22 mouse cellular contexts compared by ENCODE assay signal in the genomic region with DNA sequence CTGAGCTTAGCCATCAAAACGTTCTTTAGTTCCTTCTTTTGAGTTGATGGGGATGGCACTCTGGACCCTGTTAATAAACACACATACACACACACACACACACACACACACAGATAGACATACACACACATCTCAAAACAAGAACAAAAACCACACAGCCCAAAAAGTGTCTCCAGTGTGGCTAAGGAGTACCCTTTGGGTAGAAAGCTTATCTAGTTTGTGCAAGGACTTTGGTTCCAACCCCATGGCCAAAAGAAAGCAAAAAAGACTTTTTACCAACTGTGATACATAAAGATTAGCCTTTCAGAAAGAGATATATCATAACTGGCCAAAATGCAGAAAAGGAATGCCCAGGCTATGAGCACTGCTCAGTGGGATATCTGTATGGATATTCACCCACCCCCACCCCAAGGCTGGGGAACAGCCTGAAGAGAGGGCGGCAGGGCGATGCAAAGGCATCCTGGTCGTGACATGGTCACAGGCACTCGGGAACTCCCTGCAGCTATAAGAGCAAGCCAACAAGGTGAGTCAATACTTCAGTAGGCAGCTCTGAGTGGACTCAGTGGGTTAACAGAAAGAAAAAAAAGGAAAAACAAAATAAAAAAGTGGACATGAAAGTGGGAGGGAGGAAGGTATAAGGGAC.
DNase-seq lines count a peak whose midpoint lies in the region; ATAC-seq and TF ChIP-seq lines count a peak whose summit lies in the region.
"Had no signal": no experiment of that assay in that cellular context is flagged by ENCODE, and none has a peak within 500 bp of the region (broad histone marks: within the 10 kb centered on the region; RNA-seq: fewer than 3 reads in every experiment).

No protein-coding gene starts in this region.

- no peak overlapping the region for H3K9ac ChIP-seq in lung, embryonic 14.5 days
- no peak overlapping the region for H3K9ac ChIP-seq in ES-Bruce4 (ENCODE audit: low read depth, poor library complexity, severe bottlenecking)
- no peak overlapping the region for H3K9ac ChIP-seq in liver, postnatal 0 days (replicated peaks)
- H3K9ac ChIP-seq in hindbrain, embryonic 16.5 days (ENCODE audit: low read depth, low read length) = no peak overlapping the region
- H3K9ac ChIP-seq: heart, embryonic 15.5 days had no signal

- H3K4me2 ChIP-seq in lung, embryonic 14.5 days = no peak overlapping the region
- peak overlapping the region; percentile 44 for H3K4me2 ChIP-seq in liver, postnatal 0 days (ENCODE audit: low read depth, low read length)
- H3K4me2 ChIP-seq in hindbrain, embryonic 16.5 days (ENCODE audit: low read length) = no peak overlapping the region
- H3K4me2 ChIP-seq: heart, embryonic 15.5 days had no signal

- no peak overlapping the region for H3K4me3 ChIP-seq in lung, embryonic 14.5 days (ENCODE audit: low read depth, low read length)
- H3K4me3 ChIP-seq in ES-Bruce4 (ENCODE audit: low read depth, low read length) = no peak overlapping the region
- H3K4me3 ChIP-seq in liver, postnatal 0 days (ENCODE audit: low read depth, low read length) = no peak overlapping the region
- no peak overlapping the region for H3K4me3 ChIP-seq in hindbrain, embryonic 16.5 days (ENCODE audit: low read length)
- H3K4me3 ChIP-seq: heart, adult 2 months; heart, embryonic 15.5 days; myocyte had no signal

- H3K27me3 ChIP-seq in lung, embryonic 14.5 days (ENCODE audit: insufficient read depth, low read length) = no peaks in the 10 kb centered on the region
- no peaks in the 10 kb centered on the region for H3K27me3 ChIP-seq in ES-Bruce4 (ENCODE audit: control insufficient read depth, insufficient read depth, low read length, poor library complexity, severe bottlenecking)
- no peaks in the 10 kb centered on the region for H3K27me3 ChIP-seq in liver, postnatal 0 days (ENCODE audit: insufficient read depth, low read length)
- H3K27me3 ChIP-seq in hindbrain, embryonic 16.5 days (replicated peaks; ENCODE audit: control insufficient read depth, insufficient read depth, low read length) = no peaks in the 10 kb centered on the region
- H3K27me3 ChIP-seq: heart, embryonic 15.5 days had no signal

- WGBS in lung, embryonic 14.5 days = 36% methylated on average over 5 of the region's 5 CpGs
- 37% methylated on average over 5 of the region's 5 CpGs for WGBS in liver, postnatal 0 days (ENCODE audit: insufficient replicate concordance)
- 75% methylated on average over 5 of the region's 5 CpGs for WGBS in hindbrain, embryonic 16.5 days

- TF ChIP-seq CTCF in lung, embryonic 14.5 days (IDR thresholded peaks at IDR 0.05; ENCODE audit: low read depth) = no peak
- no peak for TF ChIP-seq CTCF in ES-Bruce4 (IDR thresholded peaks at IDR 0.05; ENCODE audit: low read depth, low read length)
- TF ChIP-seq CTCF in liver, postnatal 0 days (IDR thresholded peaks at IDR 0.05; ENCODE audit: low read depth) = no peak

- DNase-seq in lung, embryonic 14.5 days = peak; percentile 14
- no peak for DNase-seq in lung, postnatal 25 days (ENCODE audit: low spot score)
- no peak for DNase-seq in liver, postnatal 0 days
- DNase-seq in thymus, postnatal 25 days = no peak
- DNase-seq in kidney, postnatal 14 days = no peak
- DNase-seq: cerebellum, postnatal 36 days; gastrocnemius, postnatal 10 days; heart, adult 2 months; kidney, adult 9 months; kidney, postnatal 4 days; layer of hippocampus, postnatal 36 days; left cerebral cortex, postnatal 4 days; lung, adult 18-20 months; midbrain, embryonic 14.5 days; right cerebral cortex, postnatal 4 days; thymus, postnatal 36 days had no signal

- H3K9me3 ChIP-seq in lung, embryonic 14.5 days (ENCODE audit: low read depth, low read length) = no peaks in the 10 kb centered on the region
- no peaks in the 10 kb centered on the region for H3K9me3 ChIP-seq in ES-Bruce4 (replicated peaks; ENCODE audit: control insufficient read depth, insufficient read depth, low read length, poor library complexity, severe bottlenecking)
- H3K9me3 ChIP-seq in liver, postnatal 0 days (ENCODE audit: low read length) = no peaks in the 10 kb centered on the region
- H3K9me3 ChIP-seq in hindbrain, embryonic 16.5 days (ENCODE audit: control insufficient read depth, low read length) = no peaks in the 10 kb centered on the region
- H3K9me3 ChIP-seq: heart, embryonic 15.5 days had no signal

- H3K27ac ChIP-seq in lung, embryonic 14.5 days (ENCODE audit: low read depth) = peak overlapping the region; percentile 50; the same call in 1 of the 2 replicates
- H3K27ac ChIP-seq in ES-Bruce4 (ENCODE audit: insufficient read depth, low read length) = peak overlapping the region; percentile 36; the same call in 1 of the 2 replicates
- H3K27ac ChIP-seq in liver, postnatal 0 days (ENCODE audit: low read depth) = peak overlapping the region; percentile 44
- no peak overlapping the region for H3K27ac ChIP-seq in hindbrain, embryonic 16.5 days (ENCODE audit: low read depth, low read length)
- H3K27ac ChIP-seq: heart, adult 2 months; heart, embryonic 15.5 days had no signal

- ATAC-seq in lung, embryonic 14.5 days (ENCODE audit: insufficient read depth) = no peak
- peak; percentile 31 for ATAC-seq in erythroid progenitor cell, adult 5-6 weeks (replicated peaks; ENCODE audit: low FRiP score, poor library complexity, severe bottlenecking)
- peak; percentile 59 for ATAC-seq in liver, postnatal 0 days
- ATAC-seq in hindbrain, embryonic 16.5 days = no peak
- ATAC-seq: inflammation-experienced regulatory T-cells, adult 6 months had no signal

- no peak for TF ChIP-seq POLR2A in ES-Bruce4 (IDR thresholded peaks at IDR 0.05; ENCODE audit: insufficient read depth, low read length)

- H3K4me1 ChIP-seq in lung, embryonic 14.5 days (ENCODE audit: insufficient read depth) = peaks cover 34% of the 10 kb centered on the region
- H3K4me1 ChIP-seq in ES-Bruce4 (ENCODE audit: control insufficient read depth, insufficient read depth, low read length) = peaks cover 9% of the 10 kb centered on the region
- peaks cover 67% of the 10 kb centered on the region for H3K4me1 ChIP-seq in liver, postnatal 0 days (ENCODE audit: insufficient read depth)
- H3K4me1 ChIP-seq in hindbrain, embryonic 16.5 days (ENCODE audit: control insufficient read depth, insufficient read depth, low read depth, low read length) = peaks cover 8% of the 10 kb centered on the region

- no peak for TF ChIP-seq EP300 in ES-Bruce4 (IDR thresholded peaks at IDR 0.05; ENCODE audit: insufficient read depth, low read depth, low read length)
- peak; percentile 62 for TF ChIP-seq EP300 in liver, postnatal 0 days (IDR thresholded peaks at IDR 0.05; ENCODE audit: low read depth)

- H3K36me3 ChIP-seq in lung, embryonic 14.5 days (ENCODE audit: insufficient read depth) = no peaks in the 10 kb centered on the region
- no peaks in the 10 kb centered on the region for H3K36me3 ChIP-seq in ES-Bruce4 (ENCODE audit: control insufficient read depth, insufficient read depth, low read length, poor library complexity, severe bottlenecking)
- no peaks in the 10 kb centered on the region for H3K36me3 ChIP-seq in liver, postnatal 0 days (replicated peaks; ENCODE audit: insufficient read depth, low read length)
- H3K36me3 ChIP-seq in hindbrain, embryonic 16.5 days (ENCODE audit: control insufficient read depth, insufficient read depth, low read length) = no peaks in the 10 kb centered on the region
- H3K36me3 ChIP-seq: heart, embryonic 15.5 days had no signal

Comparison
In these comparisons a context has a peak if more than half of its experiments do, and no peak if none do; other contexts are left out.
1. ATAC-seq: peak in erythroid progenitor cell, adult 5-6 weeks (single experiment) and liver, postnatal 0 days (single experiment); none in lung, embryonic 14.5 days (single experiment) and hindbrain, embryonic 16.5 days (single experiment).